Mouse (Mus musculus): ENCODE measurements around the gene A4galt. TPM values are rescaled to one million over a fixed set of nuclear protein-coding genes. Genes with fewer than 3 reads are reported as not detected.
"Not testable (repeated sequence)": the region's sequence is repeated elsewhere in the genome, so short reads cannot be mapped to it uniquely, and the experiment has no call there.

A4galt gene
- total RNA-seq (2021): 1 to 10 TPM; 3.4 to 4.1 TPM

DNA sequence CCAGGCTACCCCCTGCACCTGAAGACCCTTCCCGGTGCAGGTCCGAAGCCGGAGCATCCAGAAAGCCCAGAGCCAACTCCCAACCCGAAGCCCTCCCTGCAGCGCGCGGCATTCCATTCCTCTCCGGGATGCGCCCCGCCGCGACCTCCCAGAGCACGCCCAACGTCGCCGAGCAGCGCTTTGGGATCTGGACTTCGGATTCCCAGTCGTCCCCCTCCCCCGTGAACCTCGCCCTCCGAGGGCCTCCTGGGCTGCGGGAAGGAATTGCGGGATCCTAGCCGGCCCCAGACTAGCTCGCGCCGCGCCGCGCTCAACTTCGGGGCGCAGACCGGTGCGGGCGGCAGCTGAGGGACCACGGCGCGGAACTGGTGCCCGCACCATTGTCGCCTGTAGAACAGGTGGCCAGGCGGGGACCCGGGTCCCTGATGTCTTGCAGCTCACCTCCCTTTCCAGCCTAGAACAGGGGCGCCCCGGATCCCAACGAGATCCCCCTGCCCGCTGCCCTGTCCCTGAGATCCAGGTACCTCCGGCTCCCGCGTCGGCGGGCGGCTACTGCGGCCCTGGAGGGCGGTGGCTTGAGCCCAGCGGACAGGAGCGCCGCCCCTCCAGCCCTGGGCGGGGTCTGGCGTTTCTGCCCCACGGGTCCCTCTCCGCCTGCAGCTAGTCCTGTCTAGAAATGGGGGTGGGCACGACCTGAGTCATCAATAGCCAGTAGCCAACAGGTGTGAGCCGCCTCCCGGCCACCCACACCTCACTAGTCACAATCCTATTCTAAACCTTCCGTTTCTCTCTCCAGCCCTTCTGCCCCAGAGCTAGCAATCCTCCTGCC is at the start of gene A4galt:
Gene A4galt (minus strand): TSS at position 599 of the 829 bp plus-strand sequence.
- DNase-seq: peak; percentile 50

DNA sequence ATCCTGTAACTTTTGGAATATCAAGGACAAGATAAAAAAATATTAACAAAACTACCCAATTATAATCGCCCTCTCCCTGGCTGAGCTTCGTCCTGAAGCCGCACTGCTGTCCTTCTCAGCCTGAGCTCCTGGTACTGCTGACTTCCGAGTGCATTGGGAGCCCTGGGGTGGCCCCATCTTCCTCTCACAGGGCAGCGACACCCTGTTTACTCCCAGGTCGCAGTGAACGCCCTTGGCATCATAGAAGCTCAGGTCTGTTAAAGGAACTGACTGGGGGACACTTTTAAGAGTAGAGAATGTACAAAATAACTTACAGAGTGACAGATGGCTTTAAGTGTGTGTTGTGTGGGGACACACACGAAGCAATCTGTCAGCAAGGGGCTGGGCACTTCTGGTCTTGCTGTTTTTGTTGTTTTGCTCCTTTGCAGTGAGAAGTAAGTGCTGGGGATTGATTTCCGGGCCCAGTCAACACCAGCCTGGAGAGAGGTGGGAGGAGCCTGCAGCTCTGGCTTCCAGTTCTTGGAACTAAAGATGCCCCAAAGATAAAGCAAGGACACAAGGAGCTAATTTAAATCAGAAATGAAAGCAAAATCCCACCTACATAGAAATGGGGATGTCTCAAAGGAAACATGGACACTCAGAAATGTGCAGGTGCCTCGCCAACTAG is 48.5 kb upstream of the A4galt start:
- DNase-seq: no peak

DNA sequence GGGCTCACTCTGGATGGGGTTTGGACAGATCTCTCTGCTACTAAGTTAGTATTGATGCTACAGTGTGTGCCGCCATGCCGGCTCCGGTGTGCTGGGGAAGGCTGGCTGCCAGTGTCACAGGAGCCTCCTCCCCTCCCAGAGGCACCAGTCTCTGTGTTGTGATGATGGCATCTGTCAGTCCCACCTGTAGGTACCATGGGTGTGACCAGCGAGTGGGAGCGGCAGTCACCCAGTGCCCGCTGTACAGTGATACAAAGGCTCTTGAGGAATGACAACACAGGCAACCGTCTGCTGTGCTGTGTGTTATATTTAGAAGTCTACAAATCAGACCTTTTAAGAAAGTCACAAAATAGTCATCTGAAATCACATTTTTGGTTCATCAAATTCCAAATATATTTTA is 47.9 kb upstream of the A4galt start:
- DNase-seq: no peak

DNA sequence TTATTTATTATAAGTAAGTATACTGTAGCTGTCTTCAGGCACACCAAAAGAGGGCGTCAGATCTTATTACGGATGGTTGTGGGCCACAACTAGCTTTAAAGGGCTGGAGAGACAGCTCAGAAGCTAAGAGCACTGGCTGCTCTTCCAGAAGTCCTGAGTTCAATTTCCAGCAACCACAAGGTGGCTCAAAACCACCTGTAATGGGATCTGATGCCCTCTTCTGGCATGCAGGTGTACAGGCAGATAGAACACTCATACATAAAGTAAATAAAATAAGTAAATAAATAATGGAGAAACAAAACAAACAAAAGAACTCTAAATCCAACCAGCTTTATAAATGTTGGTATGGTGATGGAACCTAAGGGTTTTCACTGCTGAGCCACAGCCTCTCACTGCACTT is 47.2 kb upstream of the A4galt start:
- no peak for DNase-seq

DNA sequence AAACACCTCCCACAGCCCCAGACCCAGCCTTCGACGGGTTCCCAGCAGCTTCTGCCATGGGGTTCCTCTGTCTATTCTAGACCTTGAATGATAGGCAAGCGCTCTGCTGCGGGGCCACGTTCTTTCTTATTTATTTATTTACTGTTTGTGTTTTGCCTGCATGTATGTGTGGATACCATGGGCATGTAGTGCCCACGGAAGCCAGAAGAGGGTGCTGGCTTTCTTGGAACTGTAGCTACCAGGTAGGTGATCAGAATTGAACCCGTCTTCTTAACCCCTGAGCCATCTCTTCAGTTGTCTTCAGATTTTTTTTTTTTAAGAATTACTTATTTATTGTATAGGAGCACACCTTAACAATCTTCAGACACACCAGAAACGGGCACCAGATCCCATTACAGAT is 46.7 kb upstream of the A4galt start:
- DNase-seq: no peak

DNA sequence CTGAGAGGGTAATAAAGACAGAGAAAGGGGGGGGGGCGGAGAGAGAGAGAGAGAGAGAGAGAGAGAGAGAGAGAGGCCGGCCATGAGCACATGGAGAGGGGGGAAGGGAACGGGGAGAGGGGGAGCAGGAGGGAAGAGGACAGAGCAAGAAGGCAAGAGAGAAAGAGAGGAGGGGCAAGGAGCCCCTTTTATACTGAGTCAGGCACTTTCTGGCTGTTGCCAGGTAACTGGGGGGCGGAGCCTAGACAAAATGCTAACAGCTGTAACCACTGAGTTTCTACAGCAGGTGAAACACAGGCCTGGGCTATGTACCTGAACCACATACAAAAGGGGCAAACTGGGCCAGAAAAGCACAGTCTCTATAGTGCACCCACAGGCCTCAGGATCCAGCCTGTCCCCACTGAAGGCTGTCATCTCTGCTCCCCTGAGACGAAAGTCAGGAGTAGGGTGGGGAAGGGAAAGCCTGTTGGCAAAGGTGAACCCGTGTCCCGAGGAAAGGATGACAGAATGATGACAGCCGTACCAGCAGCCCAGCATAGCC is 45.3 kb upstream of the A4galt start:
- no peak for DNase-seq

DNA sequence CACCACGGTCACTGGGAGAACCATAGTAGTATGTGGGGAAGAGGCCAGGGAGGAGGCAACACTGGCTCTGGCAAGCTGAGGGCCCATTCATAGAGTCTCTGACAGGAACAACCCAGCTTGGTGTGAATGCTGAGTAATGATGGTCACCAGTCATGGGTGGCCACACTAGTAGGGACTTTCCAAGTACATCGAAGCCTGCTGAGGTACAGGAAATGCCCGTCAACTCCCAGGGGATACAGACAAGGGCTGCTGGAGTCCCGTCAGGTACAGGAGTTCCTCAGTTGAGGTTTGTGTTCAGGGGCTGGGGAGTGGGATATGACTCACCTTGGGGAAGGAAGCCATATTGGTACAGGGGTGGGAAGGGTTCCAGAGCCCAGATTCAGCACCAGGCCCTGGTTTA is 44.5 kb upstream of the A4galt start:
- no peak for DNase-seq

DNA sequence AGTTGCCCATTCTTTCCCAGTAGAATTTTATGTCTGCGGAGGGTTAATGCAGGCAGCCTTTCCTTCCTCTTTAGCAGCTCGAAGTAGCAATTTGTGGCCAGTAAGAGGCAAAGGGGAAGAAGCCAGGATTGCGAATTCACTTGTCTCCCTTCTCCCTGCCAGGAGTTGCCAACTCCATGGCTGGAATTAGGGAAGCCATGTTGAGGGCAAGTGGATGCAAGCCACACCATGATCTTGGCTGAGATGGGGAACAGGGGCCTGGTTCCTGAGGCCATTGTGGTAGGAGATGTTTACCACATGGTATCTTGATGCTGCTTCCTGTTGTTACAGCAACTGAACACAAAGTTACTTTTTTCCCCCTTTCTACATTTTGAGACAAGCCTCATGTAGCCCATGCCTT is 43.4 kb upstream of the A4galt start:
- no peak for DNase-seq

DNA sequence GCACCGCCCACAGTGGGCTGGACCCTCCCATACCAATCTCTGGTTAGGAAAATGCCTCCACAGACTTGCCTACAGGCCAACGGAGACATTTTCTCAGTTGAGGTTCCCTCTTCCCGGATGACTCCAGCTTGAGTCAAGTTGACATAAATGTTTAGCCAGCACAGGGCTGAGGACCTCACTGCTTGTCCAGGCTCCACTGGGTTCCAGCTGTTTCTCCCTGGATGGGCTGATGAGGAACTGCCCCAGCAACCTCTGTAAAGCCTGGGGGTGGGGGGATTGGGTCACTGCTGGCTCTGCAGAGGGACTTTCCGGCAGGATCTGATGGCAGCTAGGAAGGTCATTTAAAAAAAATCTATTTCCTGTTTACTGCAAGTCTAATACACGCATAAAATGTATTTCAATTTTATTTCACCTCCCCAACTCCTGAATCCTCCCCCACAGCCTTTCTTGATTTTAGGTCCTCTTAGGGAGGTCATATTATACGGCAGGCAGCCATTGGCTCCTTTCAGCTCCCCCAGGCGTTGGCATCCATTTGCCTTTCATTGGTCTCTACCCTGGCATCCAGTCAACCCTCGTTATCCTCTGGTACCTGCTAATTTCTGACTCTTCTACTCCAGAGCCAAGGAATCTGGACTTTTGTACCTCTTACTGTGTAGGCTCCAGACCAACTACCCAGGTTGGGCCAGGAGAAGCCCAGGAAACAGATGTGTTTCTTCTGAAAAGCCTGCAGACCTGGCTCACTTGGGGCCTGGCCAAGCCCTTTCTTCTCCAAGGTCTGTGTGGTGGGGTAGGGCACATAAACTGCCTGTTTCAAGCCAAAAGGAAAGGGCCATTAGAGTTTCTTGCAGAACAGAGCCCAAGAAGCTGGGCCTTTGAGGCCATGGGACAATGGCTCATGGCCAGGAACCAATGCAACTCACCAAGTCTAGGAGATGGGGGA is 42.4 kb upstream of the A4galt start:
- DNase-seq: peak; percentile 54

DNA sequence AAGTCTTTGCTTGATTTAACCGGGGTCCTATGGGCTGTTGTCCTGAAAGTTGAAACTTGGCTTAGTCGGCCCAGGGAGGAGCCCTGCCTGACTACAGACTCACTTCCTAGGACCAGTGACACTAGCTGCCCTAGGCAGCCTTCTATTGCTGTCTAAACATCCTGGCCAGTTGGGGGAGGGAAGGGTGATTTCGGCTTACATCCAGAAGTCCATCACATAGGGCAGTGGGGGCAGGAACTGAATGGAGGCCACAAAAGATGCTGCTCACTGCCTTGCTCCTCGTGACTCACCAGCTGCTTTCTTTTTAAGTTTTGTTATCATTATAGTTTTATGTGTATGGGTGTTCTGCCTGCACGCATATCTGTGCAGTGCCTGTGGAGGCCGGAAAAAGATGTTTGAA is 41.6 kb upstream of the A4galt start:
- DNase-seq: peak; percentile 47

DNA sequence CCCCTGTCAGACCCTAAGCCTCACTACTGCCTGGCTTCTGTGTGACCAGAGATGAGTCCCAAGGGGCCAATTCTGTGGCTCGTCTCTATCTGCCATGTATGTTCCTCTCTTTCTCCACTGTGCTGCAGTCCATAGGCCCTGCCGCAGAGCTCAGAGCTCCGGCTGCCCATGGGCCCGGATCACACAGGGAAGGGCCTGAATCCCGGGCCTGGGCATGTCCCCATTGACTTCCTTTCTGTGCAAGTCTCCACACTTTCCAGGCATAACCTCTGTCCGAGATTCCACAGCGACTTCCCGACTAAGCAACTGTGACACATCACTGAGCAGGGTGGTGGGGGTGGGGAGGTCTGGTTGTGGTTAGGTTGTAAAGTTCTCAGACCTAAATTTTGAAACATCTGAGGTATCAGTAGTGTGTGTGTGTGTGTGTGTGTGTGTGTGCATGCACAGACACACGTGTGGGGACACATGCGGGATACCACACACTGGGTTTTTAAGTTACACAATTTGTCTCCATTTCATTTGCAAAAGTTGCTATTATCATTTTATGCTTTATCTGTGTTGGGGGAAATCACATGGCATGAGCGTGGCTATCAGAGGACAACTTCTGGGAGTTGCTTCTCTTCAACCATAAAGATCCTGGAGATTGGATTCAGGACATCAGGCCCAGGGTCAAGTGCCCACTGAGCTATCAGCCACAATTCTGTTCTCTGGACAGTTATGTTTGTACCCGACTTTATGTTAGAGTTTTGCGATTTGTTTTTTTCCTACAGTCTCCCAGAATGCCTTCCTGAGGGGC is 40.9 kb upstream of the A4galt start:
- DNase-seq: no peak

DNA sequence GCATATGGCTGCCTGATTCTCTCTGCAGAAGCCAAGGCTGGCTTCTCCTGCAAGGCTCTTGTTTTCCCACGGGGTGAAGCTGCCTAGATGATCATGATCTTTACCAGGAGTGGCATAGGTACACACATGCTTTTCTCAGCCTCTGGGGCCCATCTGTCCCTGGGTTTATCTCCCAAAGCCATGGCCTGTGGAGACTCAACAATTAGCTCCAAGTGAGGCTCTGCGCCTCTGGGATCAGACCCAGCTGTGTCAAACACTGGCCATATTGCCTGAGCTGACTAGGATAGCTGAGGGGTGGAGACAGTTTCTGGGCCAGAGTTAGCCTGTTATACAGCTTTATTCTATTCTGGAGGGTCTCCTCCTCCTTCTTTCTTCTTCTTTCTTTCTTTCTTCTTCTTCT is 39.3 kb upstream of the A4galt start:
- DNase-seq: no peak

DNA sequence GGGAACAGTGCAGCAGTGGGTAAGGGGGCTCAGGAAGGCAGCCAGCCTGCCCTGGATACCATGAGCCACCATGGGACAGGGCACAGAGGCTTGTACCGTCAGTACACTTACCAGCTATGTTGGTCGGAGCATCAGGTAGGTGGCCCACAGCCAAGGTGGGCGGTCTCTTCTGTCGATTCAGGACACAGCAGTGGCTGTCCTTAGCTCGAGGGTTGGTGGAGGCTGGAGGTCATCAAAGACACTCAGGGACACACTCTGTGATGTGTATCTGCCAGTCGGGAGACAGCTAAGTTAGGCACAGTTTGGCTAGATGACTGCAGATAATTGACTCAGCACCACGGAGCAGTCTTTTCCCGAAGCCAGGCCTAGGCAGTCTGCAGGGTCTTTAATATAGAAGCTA is 33.3 kb upstream of the A4galt start:
- DNase-seq: no peak

DNA sequence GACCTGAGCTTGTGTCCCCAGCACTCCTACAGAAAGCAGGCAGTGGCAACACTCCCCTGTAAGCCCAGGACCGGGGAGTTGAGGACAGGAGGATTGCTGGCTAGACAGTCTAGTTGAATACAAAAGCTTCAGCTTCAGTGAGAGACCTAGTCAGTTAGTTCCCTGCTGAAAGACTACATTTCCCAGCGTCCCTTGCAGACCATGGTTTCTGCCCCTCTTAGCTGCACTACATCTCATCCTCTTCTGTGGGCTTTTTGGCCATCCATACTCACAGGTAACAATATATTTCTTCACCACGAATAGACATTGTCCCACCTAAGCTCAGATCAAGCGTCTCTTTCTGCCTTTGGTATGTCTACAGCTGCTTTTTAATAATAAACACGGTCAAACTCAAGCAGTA is 30.8 kb upstream of the A4galt start:
- DNase-seq: no peak

DNA sequence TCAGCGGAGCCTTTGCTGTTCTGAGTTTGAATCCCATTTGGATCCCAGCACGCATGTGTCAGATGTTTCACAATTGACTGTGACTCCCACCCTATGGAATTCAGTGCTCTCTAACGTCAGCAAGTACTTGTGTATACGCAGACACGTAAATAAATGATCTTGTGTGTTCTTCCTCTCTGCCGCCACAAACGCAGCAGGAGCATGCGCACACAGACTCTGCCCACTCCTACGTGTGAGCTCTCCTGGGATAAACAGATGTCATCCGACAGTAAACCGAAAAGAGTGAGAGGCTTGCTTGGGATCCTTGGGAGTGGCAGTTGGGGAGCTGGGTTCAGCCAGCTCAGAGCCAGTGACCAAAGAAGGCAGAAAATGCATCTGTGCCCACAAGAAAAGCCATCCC is 29.7 kb upstream of the A4galt start:
- no peak for DNase-seq

DNA sequence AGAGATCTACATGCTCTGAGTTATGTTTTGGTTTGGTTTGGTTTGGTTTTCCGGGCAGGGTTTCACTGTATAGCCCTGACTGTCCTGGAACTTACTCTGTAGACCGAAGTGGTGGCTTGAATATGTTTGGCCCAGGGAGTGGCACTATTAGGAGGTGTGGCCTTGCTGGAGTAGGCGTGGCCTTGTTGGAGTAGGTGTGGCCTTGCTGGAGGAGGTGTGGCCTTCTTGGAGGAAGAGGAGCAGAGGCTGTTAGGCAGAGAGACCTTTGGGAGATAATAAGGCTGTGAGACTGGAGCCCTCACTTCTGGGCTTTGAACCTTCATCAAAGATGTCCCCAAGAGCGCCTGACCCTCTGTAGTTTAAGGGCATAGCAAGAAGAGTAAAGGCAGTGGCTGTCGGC is 27.0 kb upstream of the A4galt start:
- no peak for DNase-seq

DNA sequence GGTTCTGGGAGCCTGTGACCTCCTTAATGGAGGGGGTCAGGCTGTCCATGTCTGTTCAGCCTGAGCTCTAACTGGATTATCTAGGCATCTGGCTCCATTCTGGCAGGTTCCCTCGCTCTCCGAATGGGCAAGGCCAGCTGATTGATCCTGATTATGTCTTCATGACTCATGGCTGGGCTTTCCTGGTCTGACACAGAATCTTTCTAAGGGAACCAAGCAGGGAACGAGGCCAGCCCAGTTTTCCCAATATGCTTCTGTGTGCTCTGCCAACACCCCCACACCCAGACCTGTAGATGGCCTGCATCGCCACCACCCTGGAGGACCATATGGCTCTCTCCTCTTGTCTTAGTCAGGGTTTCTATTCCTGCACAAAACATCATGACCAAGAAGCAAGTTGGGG is 25.9 kb upstream of the A4galt start:
- DNase-seq: no peak

DNA sequence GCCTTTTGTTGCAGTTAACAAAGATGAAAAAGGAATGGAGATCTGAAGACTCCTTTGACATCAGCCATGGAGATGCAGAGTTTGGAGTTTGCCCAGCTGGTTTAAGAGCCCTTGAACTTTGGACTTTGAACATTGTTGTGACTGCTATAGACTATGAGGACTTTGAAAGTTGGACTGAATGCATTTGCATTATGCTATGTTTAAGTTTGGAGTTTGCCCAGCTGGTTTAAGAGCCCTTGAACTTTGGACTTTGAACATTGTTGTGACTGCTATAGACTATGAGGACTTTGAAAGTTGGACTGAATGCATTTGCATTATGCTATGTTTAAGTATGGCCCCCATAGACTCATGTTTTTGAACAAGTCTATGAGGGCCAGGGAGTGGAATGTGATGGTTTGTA is 22.7 kb upstream of the A4galt start:
- DNase-seq: not testable (repeated sequence)

DNA sequence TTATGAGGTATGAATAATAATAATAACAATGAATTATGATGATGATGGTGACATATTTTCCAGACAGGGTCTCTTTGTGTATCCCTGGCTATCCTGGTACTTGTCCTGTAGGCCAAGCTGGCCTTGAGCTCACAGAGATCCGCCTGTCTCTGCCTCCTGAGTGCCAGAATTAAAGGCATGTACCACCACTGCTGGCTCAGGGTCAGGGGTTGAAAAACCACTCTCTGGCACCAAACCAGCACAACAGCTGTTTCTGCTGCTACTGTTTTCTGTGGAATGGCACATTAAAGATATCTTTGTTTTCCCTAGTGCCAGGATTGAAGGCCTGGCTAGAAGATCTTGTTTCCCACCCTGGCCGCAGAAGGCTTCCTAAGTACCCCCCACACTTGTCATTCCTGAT is 21.4 kb upstream of the A4galt start:
- no peak for DNase-seq

DNA sequence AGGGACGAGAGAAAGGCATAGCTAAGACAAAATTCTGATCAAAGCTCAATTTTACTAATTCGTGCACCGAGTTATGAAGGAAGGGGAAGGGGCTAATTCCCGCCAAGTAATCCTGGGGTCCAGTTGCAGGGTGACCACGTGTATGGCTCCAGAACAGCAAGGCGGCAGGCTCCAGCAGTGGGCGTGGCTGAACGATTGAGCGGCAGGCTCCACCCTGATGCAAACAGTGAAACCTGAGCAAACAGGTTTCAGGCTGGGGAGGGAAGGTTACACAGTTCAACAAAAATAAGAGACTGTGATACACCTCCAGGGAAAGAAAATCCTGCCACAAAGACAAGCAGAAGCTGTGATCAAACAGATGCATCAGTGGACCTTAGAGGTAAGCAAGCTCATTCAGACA is 19.6 kb upstream of the A4galt start:
- DNase-seq: not testable (repeated sequence)

DNA sequence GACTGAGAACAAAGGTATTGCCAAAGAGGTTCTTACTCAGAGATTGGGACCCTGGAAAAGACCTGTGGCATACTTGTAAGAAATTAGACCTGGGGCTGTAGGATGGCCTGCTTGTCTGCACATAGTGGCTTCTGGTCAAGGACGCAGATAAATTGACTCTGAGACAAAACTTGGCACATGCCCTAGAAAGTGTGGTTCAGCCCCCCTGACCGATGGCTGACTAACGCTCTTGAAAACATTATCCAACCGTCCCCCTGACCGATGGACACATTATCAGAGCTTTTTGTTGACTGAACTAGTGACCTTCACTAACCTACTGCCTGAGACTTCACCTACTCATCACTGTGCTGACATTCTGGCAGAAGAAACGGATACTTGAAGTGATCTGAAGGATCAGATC is 18.4 kb upstream of the A4galt start:
- not testable (repeated sequence) for DNase-seq

DNA sequence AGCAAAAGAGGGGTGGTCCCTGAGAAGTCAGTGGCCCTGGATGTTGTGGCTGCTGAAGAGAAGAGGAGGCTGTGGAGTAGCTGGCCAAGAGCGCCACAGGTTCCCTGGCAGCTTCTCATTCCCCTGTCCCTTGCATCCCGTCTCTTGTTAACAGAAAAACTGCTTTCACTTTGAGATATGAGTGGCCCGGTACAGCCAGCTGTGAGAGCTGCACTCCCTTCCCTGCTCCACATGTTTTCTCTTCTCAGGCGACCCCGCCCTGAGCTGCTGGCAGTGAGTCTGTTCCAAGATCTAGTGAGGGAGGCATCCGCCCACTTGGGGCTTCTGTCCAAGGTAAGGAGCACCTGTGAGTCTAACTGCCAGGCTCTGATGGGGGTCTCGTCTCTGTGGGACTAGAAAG is 16.9 kb upstream of the A4galt start:
- peak; percentile 40 for DNase-seq

Measured in heart, postnatal 4 days (tissue).